Mouse (Mus musculus) ES-E14 (cell line): Measurements from ENCODE around the gene Tent4a.

Experiments used
- MAFK ChIP-seq: IDR thresholded peaks from 2 replicates; pipeline ENCODE4 v1.6.1; 2014; ENCODE audit warnings: mild to moderate bottlenecking, low read depth, low read length, inconsistent platforms; ENCODE audit not compliant: insufficient read depth
- ZNF384 ChIP-seq: IDR thresholded peaks from 2 replicates; pipeline ENCODE4 v1.6.1; 2012; ENCODE audit warnings: low read depth, low read length, inconsistent platforms

DNA sequence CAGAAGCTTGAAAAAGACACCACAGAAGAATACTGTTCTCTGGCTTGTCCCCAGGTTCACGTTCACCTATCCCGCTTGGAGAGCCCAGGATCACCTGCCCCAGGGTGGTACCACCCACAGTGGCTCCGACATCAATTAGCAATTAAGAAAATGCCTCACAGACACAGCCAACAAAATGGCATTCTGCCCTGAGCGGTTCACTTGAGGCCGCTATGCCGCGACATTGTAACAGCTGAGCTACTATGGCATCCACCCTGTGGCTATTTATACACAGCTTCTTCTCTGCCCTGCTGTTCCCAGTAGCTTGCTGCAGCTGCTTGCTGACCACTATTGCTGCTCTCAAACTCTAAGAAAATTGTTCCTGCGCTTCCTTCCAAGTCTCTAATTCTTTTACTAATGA lies 53.4 kb downstream of the Tent4a start:
- TF ChIP-seq ZNF384 (no peak), MAFK (no peak)
